Mouse (Mus musculus) liver, embryonic 11.5 days (tissue): ENCODE data around the gene Mien1. TPM values are rescaled to one million over a fixed set of nuclear protein-coding genes. Genes with fewer than 3 reads are reported as not detected.

Experiments used
- ATAC-seq: fragments of 200-750 bp; cut with Nextera tagmentation; replicated peaks from 2 replicates; pipeline ENCODE4 v1.8.0; 2017; ENCODE audit warnings: moderate number of reproducible peaks, mild to moderate bottlenecking, moderate TSS enrichment, moderate library complexity; ENCODE audit not compliant: low FRiP score
- DNase-seq: peaks from one replicate; pipeline ENCODE4 v3.0.0-alpha.2; 2017; ENCODE audit warnings: low spot score
- H3K27ac ChIP-seq: fragments of 300-500 bp; sonication (generic); 2 replicates; pipeline ENCODE4 v1.5.1; 2014; ENCODE audit warnings: mild to moderate bottlenecking, low read depth, low read length, control low read depth
- H3K27me3 ChIP-seq: fragments of 300-500 bp; sonication (generic); replicated peaks from 2 replicates; pipeline ENCODE4 v1.6.1; 2014; ENCODE audit warnings: low read length, mixed read lengths; ENCODE audit not compliant: control insufficient read depth, insufficient read depth
- H3K36me3 ChIP-seq: fragments of 300-500 bp; sonication (generic); 2 replicates; pipeline ENCODE4 v1.6.1; 2014; ENCODE audit warnings: mild to moderate bottlenecking, low read length, moderate library complexity, mixed read lengths; ENCODE audit not compliant: control insufficient read depth, insufficient read depth
- H3K4me1 ChIP-seq: fragments of 300-500 bp; sonication (generic); replicated peaks from 2 replicates; pipeline ENCODE4 v1.6.1; 2014; ENCODE audit warnings: low read length, mixed read lengths; ENCODE audit not compliant: control insufficient read depth, insufficient read depth
- H3K4me2 ChIP-seq: fragments of 300-500 bp; sonication (generic); 2 replicates; pipeline ENCODE4 v1.6.1; 2014; ENCODE audit warnings: mild to moderate bottlenecking, control low read depth, moderate library complexity
- H3K4me3 ChIP-seq: fragments of 300-500 bp; sonication (generic); 2 replicates; pipeline ENCODE4 v1.5.1; 2014; ENCODE audit warnings: low read depth, low read length, control low read depth
- H3K9ac ChIP-seq: fragments of 300-500 bp; sonication (generic); 2 replicates; pipeline ENCODE4 v1.6.1; 2014; ENCODE audit warnings: low read depth, low read length, control low read depth
- H3K9me3 ChIP-seq: fragments of 300-500 bp; sonication (generic); 2 replicates; pipeline ENCODE4 v1.6.1; 2016; ENCODE audit warnings: low read length, inconsistent platforms, mixed read lengths; ENCODE audit not compliant: control insufficient read depth
- WGBS: fragments of 180-500 bp; shearing (Covaris S2); extraction: QIAGEN DNeasy Blood & Tissue Kit; methylation state at CpG from one replicate; pipeline ENCODE4 v1.1.7; 2014; 5-methylcytosine and 5-hydroxymethylcytosine counted together
- polyA plus RNA-seq: library from polyadenylated mRNA; unstranded; fragments of >200 nt; fragmentation: Nextera tagmentation; extraction: Ambion mirVana; gene quantifications from 2 replicates; pipeline ENCODE4 v1.2.1, GENCODE M21; 2014

The Mien1 gene
- polyA plus RNA-seq, 1 experiment from 2014 or later, result 100 TPM

DNA sequence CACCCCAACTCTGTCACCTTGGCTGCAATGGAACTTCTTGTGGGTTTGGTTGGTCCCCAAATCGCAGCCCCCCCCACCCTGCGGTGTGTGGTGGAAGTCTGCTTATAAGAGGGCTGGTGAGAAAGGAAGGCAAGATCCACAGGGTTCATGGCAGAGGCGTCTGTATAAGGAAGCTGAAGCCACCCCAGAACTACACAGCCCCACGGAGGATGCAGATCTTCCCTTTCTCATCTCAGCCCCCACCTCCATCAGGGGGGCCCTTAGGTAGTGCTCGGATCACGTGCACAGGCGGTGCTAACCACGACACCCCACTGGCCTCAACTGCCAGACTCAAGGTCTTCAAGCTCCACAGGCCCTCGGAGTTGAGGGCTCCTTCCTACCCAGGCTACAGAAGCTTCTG lies 25.1 kb upstream of the Mien1 start:
- Histone ChIP-seq H3K9ac (no peak overlapping the region), H3K4me1 (no peaks in the 10 kb centered on the region), H3K9me3 (no peaks in the 10 kb centered on the region), H3K4me3 (no peak overlapping the region), H3K36me3 (no peaks in the 10 kb centered on the region), H3K27me3 (peaks cover 33% of the 10 kb centered on the region), H3K4me2 (no peak overlapping the region), H3K27ac (no peak overlapping the region)
- DNase-seq, result no peak
- WGBS, result 74% methylated on average over 9 of the region's 9 CpGs
- ATAC-seq, result no peak

DNA sequence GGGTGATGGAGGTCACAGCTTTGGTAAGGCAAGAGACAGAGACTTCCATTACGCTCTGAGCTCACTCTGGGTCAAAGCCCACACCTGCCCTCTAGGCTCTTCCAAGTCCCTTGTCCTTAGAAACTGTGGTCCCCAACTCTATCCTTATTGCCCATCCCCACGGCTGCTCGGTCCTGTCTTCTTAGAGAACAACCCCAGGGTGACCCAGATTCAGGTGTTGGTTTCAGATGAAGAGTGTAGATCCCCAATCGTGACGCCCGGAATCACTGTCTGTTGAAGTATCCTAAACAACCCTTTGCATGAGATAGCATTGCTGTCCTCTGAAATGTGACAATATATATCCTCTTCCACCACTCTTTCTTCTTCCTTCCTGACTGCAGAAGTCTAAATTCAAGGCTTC lies 23.5 kb upstream of the Mien1 start:
- Histone ChIP-seq H3K9me3 (no peaks in the 10 kb centered on the region), H3K36me3 (no peaks in the 10 kb centered on the region), H3K27ac (no peak overlapping the region), H3K9ac (no peak overlapping the region), H3K4me3 (no peak overlapping the region), H3K27me3 (peaks cover 45% of the 10 kb centered on the region), H3K4me2 (no peak overlapping the region), H3K4me1 (peaks cover 7% of the 10 kb centered on the region; the same call in 1 of the 2 replicates)
- ATAC-seq (no peak), DNase-seq (no peak)
- WGBS, result 77% methylated on average over 6 of the region's 6 CpGs

DNA sequence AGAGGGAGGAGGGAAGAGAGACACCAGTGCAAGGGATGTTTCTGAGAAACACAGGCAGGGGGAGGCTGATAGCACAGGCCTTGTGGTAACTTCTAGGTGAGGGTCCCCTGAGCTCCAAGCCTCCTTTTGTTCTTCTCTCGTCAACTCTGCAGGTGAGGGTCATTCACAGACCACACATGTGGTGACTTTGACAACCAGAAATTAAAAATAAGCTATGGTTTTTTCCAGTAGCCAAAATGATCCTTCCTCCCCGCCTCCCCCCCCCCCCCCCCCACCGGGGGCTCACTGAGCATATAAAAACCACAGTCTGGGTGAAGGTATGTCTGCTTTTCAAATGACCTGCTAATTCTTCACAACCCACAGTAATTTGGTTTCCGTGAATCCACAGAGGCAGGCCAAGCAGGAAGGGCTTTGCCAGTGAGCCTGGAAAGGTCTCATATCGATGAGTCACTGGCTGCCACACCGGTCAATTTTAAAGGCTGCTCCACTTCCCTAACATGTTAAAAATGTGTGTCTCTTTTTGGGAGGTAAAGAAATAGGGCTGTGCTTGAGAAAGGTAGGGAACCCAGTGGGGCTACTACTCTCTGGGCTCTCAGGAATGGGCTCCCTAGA lies 22.4 kb upstream of the Mien1 start:
- peaks cover 45% of the 10 kb centered on the region for H3K27me3 ChIP-seq
- ATAC-seq, result no peak
- WGBS, result 49% methylated on average over 6 of the region's 6 CpGs
- DNase-seq, result no peak
- no peak overlapping the region for H3K4me3 ChIP-seq
- no peaks in the 10 kb centered on the region for H3K9me3 ChIP-seq
- H3K4me2 ChIP-seq, result no peak overlapping the region
- H3K27ac ChIP-seq, result no peak overlapping the region
- H3K4me1 ChIP-seq, result peaks cover 11% of the 10 kb centered on the region; the same call in 1 of the 2 replicates
- H3K36me3 ChIP-seq, result no peaks in the 10 kb centered on the region
- no peak overlapping the region for H3K9ac ChIP-seq

DNA sequence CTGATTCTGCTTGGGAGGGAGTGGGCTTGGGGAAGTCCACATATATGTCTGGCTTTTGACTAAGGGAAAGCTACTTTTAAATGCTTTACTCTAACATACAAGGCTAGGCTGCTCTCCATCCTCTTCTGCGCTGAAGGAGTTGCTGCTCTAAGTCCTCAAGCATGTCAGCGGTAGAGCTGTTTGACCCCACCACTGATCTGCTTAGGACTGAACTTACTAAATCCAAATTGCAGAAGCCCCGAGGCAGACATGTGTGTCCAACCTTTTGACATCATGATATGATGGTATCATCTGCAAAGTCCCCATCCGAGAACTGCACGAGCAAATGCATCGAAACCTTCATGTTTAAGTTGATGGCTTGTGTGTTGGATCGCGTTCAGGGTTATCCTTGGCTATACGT lies 21.1 kb upstream of the Mien1 start:
- no peak overlapping the region for H3K27ac ChIP-seq
- H3K9me3 ChIP-seq, result no peaks in the 10 kb centered on the region
- H3K4me1 ChIP-seq, result peaks cover 11% of the 10 kb centered on the region; the same call in 1 of the 2 replicates
- ATAC-seq, result no peak
- no peak overlapping the region for H3K4me3 ChIP-seq
- H3K36me3 ChIP-seq, result no peaks in the 10 kb centered on the region; the same call in 1 of the 2 replicates
- H3K9ac ChIP-seq, result no peak overlapping the region
- no peak for DNase-seq
- H3K27me3 ChIP-seq, result peaks cover 41% of the 10 kb centered on the region
- WGBS, result 79% methylated on average over 9 of the region's 9 CpGs
- H3K4me2 ChIP-seq, result no peak overlapping the region

DNA sequence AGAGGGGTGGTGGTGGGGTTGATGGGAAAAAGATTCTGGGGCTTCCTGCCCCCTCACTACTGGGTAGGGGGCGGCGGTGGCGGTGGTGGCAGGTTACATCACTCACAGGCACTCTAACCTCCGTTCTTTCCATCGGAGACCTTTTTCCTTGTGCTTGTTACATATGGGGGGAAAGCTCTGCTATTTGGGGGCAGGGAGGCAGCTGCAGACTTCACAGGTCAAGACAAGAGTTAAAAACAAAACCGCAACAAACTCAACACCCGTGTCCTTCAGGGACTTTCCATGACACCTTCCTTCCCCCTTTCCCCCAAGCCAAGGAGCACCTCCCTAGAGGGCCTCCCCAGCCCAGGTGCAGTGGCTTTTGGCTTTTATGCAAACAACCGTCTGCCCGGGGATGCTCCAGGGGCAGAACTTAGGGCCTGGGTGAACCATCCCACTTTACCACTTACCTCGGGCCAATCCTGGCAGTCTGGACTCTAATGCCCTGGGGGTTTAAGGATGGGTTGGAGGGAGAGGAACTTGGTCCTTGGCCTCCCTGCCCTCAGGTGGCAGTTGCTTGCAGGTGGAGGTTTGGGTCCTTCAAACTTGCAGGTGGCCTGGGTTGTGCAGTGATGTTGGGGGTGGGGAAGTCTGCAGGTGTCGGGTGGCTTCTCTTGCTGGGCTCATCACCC lies 20.4 kb upstream of the Mien1 start:
- ATAC-seq (no peak), DNase-seq (no peak)
- H3K27me3 ChIP-seq, result peaks cover 41% of the 10 kb centered on the region
- H3K4me3 ChIP-seq, result no peak overlapping the region
- no peak overlapping the region for H3K27ac ChIP-seq
- no peaks in the 10 kb centered on the region; the same call in 1 of the 2 replicates for H3K36me3 ChIP-seq
- H3K9ac ChIP-seq, result no peak overlapping the region
- peaks cover 11% of the 10 kb centered on the region; the same call in 1 of the 2 replicates for H3K4me1 ChIP-seq
- 16% methylated on average over 11 of the region's 11 CpGs for WGBS
- no peaks in the 10 kb centered on the region for H3K9me3 ChIP-seq
- H3K4me2 ChIP-seq, result no peak overlapping the region

DNA sequence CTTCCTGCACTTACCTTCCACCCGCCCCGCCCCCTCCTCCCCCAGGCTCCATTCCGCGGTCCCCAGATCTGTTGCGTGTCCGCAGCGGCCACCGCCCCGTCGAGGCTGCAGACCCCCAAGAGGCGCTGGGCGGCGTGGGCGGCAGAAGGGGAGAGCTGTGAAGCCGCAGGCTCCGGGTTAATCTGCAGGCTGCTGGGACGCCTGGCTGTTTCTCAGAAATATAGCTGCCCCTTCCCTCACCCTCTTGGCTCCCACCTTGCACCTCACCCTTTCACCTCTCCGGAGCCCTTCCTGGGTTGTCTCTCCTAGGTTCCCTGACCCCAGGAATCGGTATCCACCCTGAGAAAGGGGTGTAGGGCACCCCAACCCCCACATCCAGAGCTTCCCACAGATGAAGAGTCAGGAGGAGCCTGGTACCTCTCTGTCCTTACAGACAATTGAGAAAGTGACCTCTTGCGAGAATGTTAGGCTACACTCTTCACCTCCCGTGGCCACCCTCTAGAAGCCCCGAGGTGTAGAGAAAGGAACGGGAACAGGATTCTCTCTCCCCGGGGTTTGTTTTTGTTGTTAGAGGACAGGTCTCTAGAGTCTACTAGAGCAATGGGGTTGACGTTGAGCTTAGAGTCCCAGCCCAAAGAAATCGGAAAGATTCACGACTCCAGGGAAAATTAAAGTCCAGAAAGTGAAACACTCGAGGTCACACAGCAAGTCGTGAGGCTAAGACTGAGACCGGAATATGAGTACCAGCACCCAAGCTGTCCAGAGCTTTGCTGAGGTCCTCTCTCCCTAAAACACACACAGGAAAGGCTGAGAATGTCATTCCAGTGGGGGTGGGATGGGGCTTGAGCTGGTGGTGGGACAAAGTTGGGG lies 19.6 kb upstream of the Mien1 start:
- Histone ChIP-seq H3K4me3 (peak overlapping the region; percentile 69), H3K9me3 (no peaks in the 10 kb centered on the region), H3K4me2 (peak overlapping the region; percentile 92), H3K27me3 (peaks cover 44% of the 10 kb centered on the region), H3K9ac (peak overlapping the region; percentile 72), H3K36me3 (no peaks in the 10 kb centered on the region; the same call in 1 of the 2 replicates), H3K4me1 (peaks cover 11% of the 10 kb centered on the region; the same call in 1 of the 2 replicates), H3K27ac (no peak overlapping the region)
- ATAC-seq, result peak; percentile 21; the same call in 1 of the 2 replicates
- DNase-seq, result no peak
- WGBS, result 4% methylated on average over 29 of the region's 30 CpGs

DNA sequence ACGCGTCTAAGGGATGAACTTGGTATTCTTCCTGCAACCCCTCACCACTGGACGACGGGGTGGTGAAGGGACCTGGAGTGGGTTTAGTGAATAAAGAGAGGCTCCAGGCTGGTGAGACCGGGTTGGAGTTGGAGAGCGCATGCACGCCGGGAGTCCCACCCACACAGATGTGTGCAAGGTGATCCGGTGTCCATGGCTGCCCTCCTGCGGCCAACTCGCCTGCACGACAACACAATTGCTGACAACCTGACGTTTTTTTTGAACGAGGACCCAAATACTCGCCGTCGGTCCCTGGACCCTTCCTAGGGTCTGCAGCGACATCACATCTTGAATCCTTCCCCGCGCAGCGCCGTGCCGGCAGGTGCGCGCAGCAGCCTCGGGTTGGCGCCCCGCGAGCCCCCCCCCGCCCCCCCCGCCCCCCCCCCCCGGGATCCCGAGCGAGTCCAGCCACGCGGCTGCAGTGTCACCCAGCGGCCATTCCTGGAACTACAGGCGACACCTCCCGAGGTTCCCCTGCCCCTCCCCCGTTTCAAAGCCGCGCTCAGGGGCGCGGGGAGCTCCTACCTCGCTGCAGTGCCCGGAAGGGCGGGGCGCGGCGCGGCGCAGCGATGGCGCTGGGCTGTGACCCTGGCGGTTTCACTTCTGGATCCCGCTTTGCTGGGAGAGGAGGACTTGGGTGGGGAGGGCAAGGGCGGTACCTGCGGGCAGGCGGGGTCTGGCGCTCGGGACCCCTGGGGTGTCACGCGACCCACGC lies 18.8 kb upstream of the Mien1 start:
- Histone ChIP-seq H3K4me2 (peak overlapping the region; percentile 92), H3K27me3 (peaks cover 44% of the 10 kb centered on the region), H3K27ac (no peak overlapping the region), H3K36me3 (no peaks in the 10 kb centered on the region; the same call in none of the 2 replicates), H3K4me1 (peaks cover 11% of the 10 kb centered on the region; the same call in 1 of the 2 replicates), H3K9me3 (no peaks in the 10 kb centered on the region), H3K9ac (peak overlapping the region; percentile 72), H3K4me3 (peak overlapping the region; percentile 69)
- DNase-seq, result peak; percentile 86
- ATAC-seq, result peak; percentile 77
- WGBS, result under 1% methylated on average over 38 of the region's 64 CpGs

DNA sequence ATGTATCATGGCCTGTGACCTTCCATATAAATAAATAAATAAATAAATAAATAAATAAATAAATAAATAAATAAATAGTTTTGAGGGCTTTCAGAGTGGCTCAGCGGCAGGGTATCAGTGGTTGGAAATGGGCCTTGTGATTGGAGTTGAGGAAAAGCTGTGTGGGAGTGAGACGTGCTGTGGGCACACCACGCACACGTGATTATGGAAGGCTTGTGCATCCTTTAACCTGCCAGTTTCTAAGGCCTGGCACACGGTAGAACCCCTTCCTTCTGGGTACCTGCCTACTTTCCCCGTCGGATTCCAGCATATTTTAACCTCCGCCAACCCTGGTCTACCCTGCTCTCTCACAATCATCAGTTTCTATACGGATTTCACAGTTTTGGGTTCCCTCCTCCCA lies 18.2 kb upstream of the Mien1 start:
- Histone ChIP-seq H3K27me3 (peaks cover 41% of the 10 kb centered on the region), H3K36me3 (no peaks in the 10 kb centered on the region; the same call in none of the 2 replicates), H3K9ac (peak overlapping the region; percentile 57), H3K27ac (no peak overlapping the region), H3K4me1 (peaks cover 11% of the 10 kb centered on the region; the same call in 1 of the 2 replicates), H3K9me3 (no peaks in the 10 kb centered on the region), H3K4me2 (peak overlapping the region; percentile 92), H3K4me3 (peak overlapping the region; percentile 69)
- ATAC-seq (peak; percentile 28), DNase-seq (no peak)
- 22% methylated on average over 9 of the region's 9 CpGs for WGBS
